Mouse (Mus musculus): Measurements from ENCODE around the gene Ly6g5b. TPM values are rescaled to one million over a fixed set of nuclear protein-coding genes. Genes with fewer than 3 reads are reported as not detected.

Gene Ly6g5b
- polyA plus RNA-seq, 1 experiment = 0.74 TPM

DNA sequence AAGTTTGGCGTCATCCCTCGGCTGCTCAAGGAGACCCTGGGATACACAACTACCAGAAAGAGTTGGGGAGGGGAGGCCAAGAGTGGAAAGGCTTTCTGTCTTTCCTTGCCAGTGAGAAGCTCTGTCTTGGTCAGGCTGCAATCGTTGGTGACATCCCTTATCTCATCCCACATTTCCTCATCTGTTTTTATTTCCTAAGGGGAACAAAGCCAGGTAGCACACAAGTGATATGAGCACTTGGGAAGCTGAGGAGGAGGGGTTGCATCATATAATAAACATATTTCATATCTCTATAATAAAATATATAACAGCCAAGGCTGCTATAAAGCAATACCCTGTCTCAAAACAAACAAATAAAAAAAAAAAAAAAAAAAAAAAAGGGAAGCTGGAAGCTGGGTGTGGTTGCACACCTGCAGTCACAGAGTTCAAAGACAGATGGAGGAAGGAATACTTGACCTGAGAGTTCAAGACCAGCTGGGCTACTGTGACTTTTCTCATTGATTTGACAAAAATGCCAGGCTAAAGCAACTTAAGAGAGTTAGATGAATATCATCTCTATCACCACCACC, 31.2 kb downstream of the Ly6g5b start:
- no peak overlapping the region for H3K4me3 ChIP-seq (ENCODE audit: insufficient read depth, low read length)
- no peaks in the 10 kb centered on the region for H3K4me1 ChIP-seq (ENCODE audit: control insufficient read depth, insufficient read depth, low read length)
- TF ChIP-seq POLR2A (IDR thresholded peaks at IDR 0.05; ENCODE audit: low read depth, low read length) (no peak), CTCF (IDR thresholded peaks at IDR 0.05; ENCODE audit: borderline replicate concordance, insufficient read depth, low read length) (no peak)
- no peak overlapping the region for H3K27ac ChIP-seq (ENCODE audit: insufficient read depth, low read length)

DNA sequence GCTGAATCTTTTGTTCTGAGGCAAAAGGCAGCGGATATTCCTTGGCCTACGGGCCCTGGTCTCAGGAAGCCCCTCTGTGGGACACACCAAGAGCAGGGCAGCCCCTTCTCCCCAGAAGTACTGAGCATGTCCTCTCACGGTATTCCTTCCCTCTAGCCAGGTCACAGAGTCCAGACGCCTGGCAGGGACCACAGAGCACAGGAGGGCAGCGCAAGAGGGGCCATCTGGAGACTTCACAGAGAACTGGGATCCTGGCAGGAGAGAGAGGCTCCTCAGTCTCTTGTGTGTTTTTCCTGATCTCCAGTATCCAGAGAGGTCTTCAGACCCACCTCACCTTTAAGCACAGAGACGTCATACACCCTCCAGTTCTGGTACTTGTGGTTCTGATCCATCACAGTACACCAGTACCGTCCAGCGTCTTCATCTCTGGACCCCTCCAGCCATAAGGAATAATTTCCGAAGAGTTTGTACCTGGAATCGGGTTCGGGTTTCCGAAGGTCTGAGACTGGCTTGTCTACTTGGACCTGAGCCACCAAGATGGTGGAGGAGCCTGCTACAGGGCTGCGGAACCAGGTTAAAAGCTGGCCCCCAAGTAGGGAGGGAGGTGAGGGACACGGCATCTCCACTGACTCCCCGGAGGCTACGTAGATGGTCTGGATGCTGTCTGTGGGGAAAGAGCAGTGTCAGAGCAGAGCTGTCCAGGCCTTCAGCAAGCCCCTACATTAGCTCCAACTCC, 32.2 kb downstream of the Ly6g5b start:
- no peak overlapping the region for H3K27ac ChIP-seq (ENCODE audit: insufficient read depth, low read length)
- no peak overlapping the region for H3K4me3 ChIP-seq (ENCODE audit: insufficient read depth, low read length)
- TF ChIP-seq CTCF (IDR thresholded peaks at IDR 0.05; ENCODE audit: borderline replicate concordance, insufficient read depth, low read length) (no peak), POLR2A (IDR thresholded peaks at IDR 0.05; ENCODE audit: low read depth, low read length) (no peak)
- no peaks in the 10 kb centered on the region for H3K4me1 ChIP-seq (ENCODE audit: control insufficient read depth, insufficient read depth, low read length)

DNA sequence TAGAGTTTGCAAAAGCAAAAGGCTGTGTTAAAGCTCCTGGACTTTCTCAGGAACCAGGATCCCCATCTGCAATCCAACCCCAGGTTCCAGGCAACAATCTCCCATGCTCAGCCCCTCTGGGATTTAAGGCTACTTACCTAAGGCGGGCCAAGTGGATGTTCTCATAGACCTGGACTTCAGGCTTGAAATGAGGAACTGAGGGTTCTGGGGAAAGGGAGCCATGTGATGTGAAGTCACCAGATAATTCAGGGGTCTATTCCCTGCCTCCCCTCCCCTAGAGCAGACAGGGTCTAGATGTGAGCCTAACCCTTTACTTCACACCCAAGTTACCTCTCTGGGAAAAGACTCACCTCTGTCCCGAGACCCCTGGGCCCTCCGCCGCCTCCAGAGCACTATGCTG, 34.5 kb downstream of the Ly6g5b start:
- Histone ChIP-seq H3K4me3 (ENCODE audit: insufficient read depth, low read length) (no peak overlapping the region), H3K27ac (ENCODE audit: insufficient read depth, low read length) (no peak overlapping the region), H3K4me1 (ENCODE audit: control insufficient read depth, insufficient read depth, low read length) (no peaks in the 10 kb centered on the region)
- TF ChIP-seq CTCF (IDR thresholded peaks at IDR 0.05; ENCODE audit: borderline replicate concordance, insufficient read depth, low read length) (no peak), POLR2A (IDR thresholded peaks at IDR 0.05; ENCODE audit: low read depth, low read length) (no peak)

GRCm38 (mm10) chr17:35080248-35080647, 35.0 kb downstream of the Ly6g5b start:
- H3K4me3 ChIP-seq (ENCODE audit: insufficient read depth, low read length) = no peak overlapping the region
- H3K27ac ChIP-seq (ENCODE audit: insufficient read depth, low read length) = no peak overlapping the region
- no peak for TF ChIP-seq POLR2A (IDR thresholded peaks at IDR 0.05; ENCODE audit: low read depth, low read length)
- TF ChIP-seq CTCF (IDR thresholded peaks at IDR 0.05; ENCODE audit: borderline replicate concordance, insufficient read depth, low read length) = no peak
- H3K4me1 ChIP-seq (ENCODE audit: control insufficient read depth, insufficient read depth, low read length) = no peaks in the 10 kb centered on the region

- Histone ChIP-seq H3K27ac (ENCODE audit: insufficient read depth, low read length) (no peak overlapping the region), H3K4me3 (ENCODE audit: insufficient read depth, low read length) (no peak overlapping the region), H3K4me1 (ENCODE audit: control insufficient read depth, insufficient read depth, low read length) (no peaks in the 10 kb centered on the region)
- TF ChIP-seq CTCF (IDR thresholded peaks at IDR 0.05; ENCODE audit: borderline replicate concordance, insufficient read depth, low read length) = no peak
- TF ChIP-seq POLR2A (IDR thresholded peaks at IDR 0.05; ENCODE audit: low read depth, low read length) = no peak
These were observed 35.5 kb downstream of the Ly6g5b start for GRCm38 (mm10) chr17:35079778-35080177.

GRCm38 (mm10) chr17:35077786-35078233, 37.4 kb downstream of the Ly6g5b start, which contains the start of gene Ly6g6d:
TSS of gene Ly6g6d (minus strand) at chr17:35078065.
- H3K4me1 ChIP-seq (ENCODE audit: control insufficient read depth, insufficient read depth, low read length) = no peaks in the 10 kb centered on the region
- no peak for TF ChIP-seq POLR2A (IDR thresholded peaks at IDR 0.05; ENCODE audit: low read depth, low read length)
- TF ChIP-seq CTCF (IDR thresholded peaks at IDR 0.05; ENCODE audit: borderline replicate concordance, insufficient read depth, low read length) = peak; percentile 37; the same call in 1 of the 2 replicates
- H3K4me3 ChIP-seq (ENCODE audit: insufficient read depth, low read length) = no peak within 1 kb of the TSS
- H3K27ac ChIP-seq (ENCODE audit: insufficient read depth, low read length) = no peak within 1 kb of the TSS

- Histone ChIP-seq H3K4me1 (ENCODE audit: control insufficient read depth, insufficient read depth, low read length) (no peaks in the 10 kb centered on the region), H3K4me3 (ENCODE audit: insufficient read depth, low read length) (no peak overlapping the region), H3K27ac (ENCODE audit: insufficient read depth, low read length) (no peak overlapping the region)
- TF ChIP-seq POLR2A (IDR thresholded peaks at IDR 0.05; ENCODE audit: low read depth, low read length) = no peak
- no peak for TF ChIP-seq CTCF (IDR thresholded peaks at IDR 0.05; ENCODE audit: borderline replicate concordance, insufficient read depth, low read length)
These were observed 37.9 kb downstream of the Ly6g5b start for GRCm38 (mm10) chr17:35077285-35077684.

DNA sequence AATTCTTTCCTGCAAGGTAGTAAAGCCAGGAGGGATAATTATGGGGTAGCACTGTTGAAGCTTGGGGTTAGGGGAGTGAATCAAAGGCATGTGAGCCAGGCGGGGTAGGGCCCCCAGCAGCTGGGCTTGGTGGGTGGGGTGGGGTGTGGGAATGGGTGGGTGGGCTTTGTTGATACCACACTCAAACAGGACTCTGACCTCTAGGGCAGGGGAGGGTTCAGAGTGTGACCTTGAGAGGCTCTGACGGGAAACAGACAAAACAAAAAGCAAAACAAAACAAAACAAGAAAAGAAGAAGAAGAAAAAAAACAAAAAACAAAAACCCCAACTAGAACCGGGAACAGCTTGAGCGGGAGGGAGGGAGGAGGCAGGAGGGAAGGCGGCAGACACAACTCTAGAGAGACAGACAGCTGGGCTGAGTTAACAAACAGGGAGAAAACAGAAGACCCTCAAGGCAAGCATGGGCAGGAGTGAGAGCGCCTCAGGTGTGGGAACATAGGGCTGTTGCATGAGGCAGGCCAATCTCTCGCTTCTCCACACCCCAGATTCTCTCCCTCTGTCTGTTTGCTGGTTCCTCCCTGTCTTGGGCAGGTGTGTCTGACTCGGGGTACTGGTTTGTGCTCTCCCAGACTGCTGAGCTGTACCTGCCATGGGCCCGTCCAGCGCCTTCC, 38.6 kb downstream of the Ly6g5b start, which contains the start of gene Ly6g6e:
Ly6g6e (plus strand) TSS at position 396 of the 670 bp plus-strand sequence.
- no peak within 1 kb of the TSS for H3K27ac ChIP-seq (ENCODE audit: insufficient read depth, low read length)
- H3K4me3 ChIP-seq (ENCODE audit: insufficient read depth, low read length) = no peak within 1 kb of the TSS
- TF ChIP-seq CTCF (IDR thresholded peaks at IDR 0.05; ENCODE audit: borderline replicate concordance, insufficient read depth, low read length) = no peak
- no peak for TF ChIP-seq POLR2A (IDR thresholded peaks at IDR 0.05; ENCODE audit: low read depth, low read length)
- H3K4me1 ChIP-seq (ENCODE audit: control insufficient read depth, insufficient read depth, low read length) = no peaks in the 10 kb centered on the region

DNA sequence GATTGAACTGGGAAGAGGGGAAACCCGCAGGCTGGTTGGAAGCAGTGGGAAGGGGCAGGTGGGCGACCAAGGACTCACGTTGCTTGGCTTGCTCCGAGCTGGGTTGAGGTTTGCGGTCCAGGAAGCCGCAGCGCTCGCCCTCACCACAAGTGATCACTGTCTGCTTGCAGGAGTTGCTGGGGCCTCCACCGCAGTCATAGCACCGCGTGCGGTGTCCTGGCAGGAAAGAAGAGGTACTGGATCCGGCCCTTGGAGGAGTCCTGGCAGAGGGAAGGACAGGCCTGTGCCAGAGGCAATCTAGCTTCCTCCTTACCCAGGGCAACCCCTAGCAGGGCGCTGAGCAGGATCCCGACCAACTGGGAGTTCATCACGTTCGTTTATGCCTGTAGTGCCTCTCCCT, 41.1 kb downstream of the Ly6g5b start:
- Histone ChIP-seq H3K4me3 (ENCODE audit: insufficient read depth, low read length) (no peak overlapping the region), H3K4me1 (ENCODE audit: control insufficient read depth, insufficient read depth, low read length) (no peaks in the 10 kb centered on the region), H3K27ac (ENCODE audit: insufficient read depth, low read length) (no peak overlapping the region)
- TF ChIP-seq CTCF (IDR thresholded peaks at IDR 0.05; ENCODE audit: borderline replicate concordance, insufficient read depth, low read length) (no peak), POLR2A (IDR thresholded peaks at IDR 0.05; ENCODE audit: low read depth, low read length) (no peak)

DNA sequence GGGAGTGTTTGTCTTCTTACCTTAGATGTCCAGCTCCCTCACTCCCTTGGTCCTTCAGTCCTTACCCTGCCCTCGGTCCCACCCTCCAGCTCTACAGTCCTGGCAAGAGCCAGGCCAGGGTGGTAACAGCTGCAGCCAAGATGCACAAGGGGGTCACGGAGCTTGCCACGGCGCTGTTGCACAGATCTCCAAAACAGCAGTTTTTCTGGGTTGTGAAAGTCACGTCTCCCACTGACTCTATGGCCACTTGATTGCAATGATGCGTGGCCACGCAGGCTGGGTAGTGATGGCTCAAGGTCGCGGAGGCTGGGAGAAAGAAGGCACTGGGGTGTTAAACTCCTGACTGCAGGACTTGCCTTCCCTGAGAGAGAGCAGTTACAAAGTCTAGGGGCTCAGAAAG, 43.8 kb downstream of the Ly6g5b start:
- no peak for TF ChIP-seq POLR2A (IDR thresholded peaks at IDR 0.05; ENCODE audit: low read depth, low read length)
- H3K4me1 ChIP-seq (ENCODE audit: control insufficient read depth, insufficient read depth, low read length) = no peaks in the 10 kb centered on the region
- no peak overlapping the region for H3K4me3 ChIP-seq (ENCODE audit: insufficient read depth, low read length)
- H3K27ac ChIP-seq (ENCODE audit: insufficient read depth, low read length) = no peak overlapping the region

Measured in embryonic fibroblast, embryonic 13.5 days (primary cell).